Mouse (Mus musculus) midbrain, embryonic 12.5 days (tissue): ENCODE results near the gene Tfap4. TPM values are rescaled to one million over a fixed set of nuclear protein-coding genes. Genes with fewer than 3 reads are reported as not detected.

ENCODE experiments used
- ATAC-seq: fragments of 200-750 bp; cut with Nextera tagmentation; 2 replicates; pipeline ENCODE4 v1.8.0; 2017; ENCODE audit warnings: low read depth, moderate TSS enrichment, moderate library complexity; ENCODE audit not compliant: low FRiP score
- H3K27ac ChIP-seq: fragments of 300-500 bp; sonication (generic); replicated peaks from 2 replicates; pipeline ENCODE4 v1.5.1; 2016; ENCODE audit warnings: mild to moderate bottlenecking
- H3K27me3 ChIP-seq: fragments of 300-500 bp; sonication (generic); 2 replicates; pipeline ENCODE4 v1.6.1; 2016; ENCODE audit warnings: mild to moderate bottlenecking
- H3K36me3 ChIP-seq: fragments of 300-500 bp; sonication (generic); 2 replicates; pipeline ENCODE4 v1.6.1; 2016
- H3K4me1 ChIP-seq: fragments of 300-500 bp; sonication (generic); 2 replicates; pipeline ENCODE4 v1.6.1; 2016
- H3K4me2 ChIP-seq: fragments of 300-500 bp; sonication (generic); replicated peaks from 2 replicates; pipeline ENCODE4 v1.6.1; 2016; ENCODE audit warnings: mild to moderate bottlenecking, moderate library complexity
- H3K4me3 ChIP-seq: fragments of 300-500 bp; sonication (generic); 2 replicates; pipeline ENCODE4 v1.5.1; 2016; ENCODE audit warnings: mild to moderate bottlenecking
- H3K9ac ChIP-seq: fragments of 300-500 bp; sonication (generic); replicated peaks from 2 replicates; pipeline ENCODE4 v1.6.1; 2016; ENCODE audit warnings: mild to moderate bottlenecking, moderate library complexity
- H3K9me3 ChIP-seq: fragments of 300-500 bp; sonication (generic); 2 replicates; pipeline ENCODE4 v1.6.1; 2016; ENCODE audit warnings: mild to moderate bottlenecking
- WGBS: fragments of 180-500 bp; shearing (Covaris S2); methylation state at CpG from one replicate; pipeline ENCODE4 v1.1.7; 2016; 5-methylcytosine and 5-hydroxymethylcytosine counted together
- polyA plus RNA-seq: library from polyadenylated mRNA; unstranded; fragments of >200 nt; fragmentation: Nextera tagmentation; extraction: Ambion mirVana; gene quantifications from 2 replicates; pipeline ENCODE4 v1.2.1, GENCODE M21; 2016

Tfap4 gene
- 17.8 and 19.2 TPM in 2 replicates for polyA plus RNA-seq

DNA sequence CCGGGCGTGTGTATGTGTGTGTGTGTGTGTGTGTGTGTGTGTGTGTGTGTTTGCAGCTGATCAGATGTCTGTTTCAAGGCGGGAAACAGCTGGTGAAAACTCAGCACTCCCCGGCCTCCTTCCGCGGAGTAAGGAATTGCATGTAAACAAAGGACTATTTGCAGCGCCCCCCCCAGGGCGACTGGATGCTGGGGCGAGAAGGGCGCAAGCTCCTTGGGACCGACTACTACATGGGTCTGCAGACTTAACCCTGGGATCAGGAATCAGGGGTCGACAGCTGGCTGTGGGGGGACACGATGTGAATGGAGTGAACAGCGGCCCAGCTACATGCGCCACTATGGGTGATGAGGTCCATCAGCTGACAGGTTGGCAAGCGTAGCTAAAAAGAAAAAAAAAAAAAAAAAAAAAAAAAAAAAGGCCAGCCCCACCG is at the start of gene Tfap4:
TSS of gene Tfap4 (minus strand) at position 140 of the 430 bp plus-strand sequence.
- no peaks in the 10 kb centered on the region for H3K9me3 ChIP-seq
- no peaks in the 10 kb centered on the region for H3K36me3 ChIP-seq
- peaks cover 11% of the 10 kb centered on the region for H3K4me1 ChIP-seq
- peak within 1 kb of the TSS; percentile 92 for H3K27ac ChIP-seq
- peak within 1 kb of the TSS; percentile 60 for H3K4me3 ChIP-seq
- 1% methylated on average over 16 of the region's 17 CpGs for WGBS
- peaks cover 3% of the 10 kb centered on the region; the same call in 1 of the 2 replicates for H3K27me3 ChIP-seq
- peak; percentile 13 for ATAC-seq
- peak within 1 kb of the TSS; percentile 67 for H3K9ac ChIP-seq
- peak within 1 kb of the TSS; percentile 71 for H3K4me2 ChIP-seq

DNA sequence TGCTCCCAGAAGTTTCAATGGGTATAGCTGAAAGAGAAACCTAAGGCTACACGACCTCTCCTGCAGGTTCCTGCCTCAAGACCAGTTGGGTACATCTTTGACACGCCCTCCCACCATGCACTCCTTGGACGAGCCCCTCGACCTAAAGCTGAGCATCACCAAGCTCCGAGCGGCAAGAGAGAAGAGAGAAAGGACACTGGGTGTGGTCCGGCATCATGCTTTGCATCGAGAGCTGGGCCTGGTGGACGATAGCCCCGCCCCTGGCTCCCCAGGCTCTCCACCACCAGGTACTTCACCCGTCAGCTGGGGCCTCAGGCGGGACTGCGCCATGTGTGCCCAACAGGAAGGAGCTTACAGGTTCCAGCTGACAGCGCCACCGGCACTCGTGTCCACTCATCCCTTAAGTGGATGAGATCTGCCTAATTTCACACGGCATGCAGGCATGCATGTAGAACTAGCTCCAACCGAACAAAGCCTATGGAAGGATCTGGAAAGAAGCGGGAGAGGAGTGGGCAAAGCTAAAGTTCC is 48.9 kb upstream of the Tfap4 start:
- 89% methylated on average over 19 of the region's 19 CpGs for WGBS
- H3K9me3 ChIP-seq = no peaks in the 10 kb centered on the region
- no peak for ATAC-seq
- 0 out of 2 replicates have a peak overlapping the region, but pooled peaks have one; percentile 6 for H3K27ac ChIP-seq
- no peak overlapping the region for H3K9ac ChIP-seq
- H3K4me3 ChIP-seq = no peak overlapping the region
- peaks cover 41% of the 10 kb centered on the region for H3K36me3 ChIP-seq
- no peaks in the 10 kb centered on the region for H3K27me3 ChIP-seq
- peaks cover 46% of the 10 kb centered on the region for H3K4me1 ChIP-seq
- H3K4me2 ChIP-seq = no peak overlapping the region

DNA sequence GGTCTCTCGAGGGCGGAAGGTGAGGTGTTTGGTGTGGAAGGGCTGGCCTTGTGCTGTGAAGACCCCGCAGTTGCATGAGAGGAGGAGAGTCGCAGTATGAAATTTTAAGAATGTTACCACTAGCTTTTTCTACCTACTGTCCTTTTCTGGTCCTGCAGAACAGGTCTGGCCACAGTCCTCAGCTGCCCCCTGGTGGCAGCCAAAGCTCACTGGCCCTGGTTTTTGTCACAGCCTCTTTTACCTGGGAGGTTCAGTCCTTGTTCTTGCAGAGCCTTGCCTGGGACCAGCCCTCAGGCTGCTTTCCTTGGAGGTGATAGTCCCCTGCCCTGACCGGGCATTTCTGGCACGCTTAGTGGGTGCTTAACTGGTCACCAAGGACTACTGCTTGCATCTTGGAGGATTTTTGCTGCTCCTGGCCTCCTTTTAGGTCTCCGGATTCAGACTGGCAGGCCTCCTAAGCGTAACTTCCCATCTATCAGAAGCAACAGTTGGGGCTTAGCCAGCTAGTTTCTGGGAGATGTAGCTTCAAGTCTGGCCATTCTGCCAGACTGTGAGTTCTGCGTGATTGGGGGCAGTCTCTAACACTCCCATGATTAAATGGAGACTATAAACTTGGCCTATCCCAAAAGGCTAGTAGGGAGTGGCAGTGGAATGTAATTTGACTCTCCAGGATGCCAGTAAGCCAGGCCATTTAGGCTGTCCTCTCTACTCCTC is 48.3 kb upstream of the Tfap4 start:
- 60% methylated on average over 9 of the region's 9 CpGs for WGBS
- no peaks in the 10 kb centered on the region for H3K9me3 ChIP-seq
- no peak overlapping the region for H3K4me2 ChIP-seq
- 0 out of 2 replicates have a peak overlapping the region, but pooled peaks have one; percentile 31 for H3K9ac ChIP-seq
- no peak overlapping the region for H3K4me3 ChIP-seq
- peaks cover 35% of the 10 kb centered on the region for H3K36me3 ChIP-seq
- ATAC-seq = peak; percentile 48
- H3K27me3 ChIP-seq = no peaks in the 10 kb centered on the region
- H3K27ac ChIP-seq = peak overlapping the region; percentile 30; the same call in 1 of the 2 replicates
- peaks cover 52% of the 10 kb centered on the region for H3K4me1 ChIP-seq

DNA sequence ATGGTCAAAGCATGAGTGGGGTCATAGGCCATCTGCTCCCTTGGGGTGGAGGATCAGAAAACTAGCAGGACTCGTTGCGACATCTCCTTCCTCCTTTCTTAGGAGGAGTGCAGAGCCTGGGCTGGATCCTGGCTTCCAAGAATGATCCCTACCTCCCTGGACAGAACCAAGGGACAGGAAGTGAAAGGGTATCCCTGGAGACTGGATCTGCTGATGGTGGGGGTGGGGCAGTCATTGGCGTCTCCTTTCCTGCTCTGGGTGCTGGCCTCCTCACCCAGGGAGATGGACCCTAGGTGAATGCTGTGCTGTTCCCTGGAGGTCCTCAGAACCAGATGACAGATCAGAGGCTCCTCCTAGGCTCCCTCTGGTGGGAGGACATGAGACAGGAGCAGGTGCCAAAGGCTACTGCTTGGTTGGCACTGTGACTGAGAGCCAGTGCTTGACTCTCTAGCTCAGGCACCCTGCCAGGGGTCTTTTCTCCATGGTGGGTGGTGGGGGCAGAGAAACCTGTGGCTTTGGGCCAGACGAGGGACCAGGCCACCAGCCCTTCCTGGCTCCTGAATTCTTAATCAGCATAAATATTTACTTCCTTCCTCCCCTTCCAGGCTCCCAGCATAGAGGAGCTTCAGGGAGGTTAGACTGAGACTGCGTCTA is 46.9 kb upstream of the Tfap4 start:
- 42% methylated on average over 5 of the region's 5 CpGs for WGBS
- Histone ChIP-seq H3K4me1 (peaks cover 65% of the 10 kb centered on the region), H3K27me3 (no peaks in the 10 kb centered on the region), H3K4me3 (no peak overlapping the region), H3K4me2 (no peak overlapping the region), H3K9me3 (no peaks in the 10 kb centered on the region), H3K36me3 (peaks cover 25% of the 10 kb centered on the region), H3K9ac (0 out of 2 replicates have a peak overlapping the region, but pooled peaks have one; percentile 20), H3K27ac (peak overlapping the region; percentile 62)
- no peak for ATAC-seq

DNA sequence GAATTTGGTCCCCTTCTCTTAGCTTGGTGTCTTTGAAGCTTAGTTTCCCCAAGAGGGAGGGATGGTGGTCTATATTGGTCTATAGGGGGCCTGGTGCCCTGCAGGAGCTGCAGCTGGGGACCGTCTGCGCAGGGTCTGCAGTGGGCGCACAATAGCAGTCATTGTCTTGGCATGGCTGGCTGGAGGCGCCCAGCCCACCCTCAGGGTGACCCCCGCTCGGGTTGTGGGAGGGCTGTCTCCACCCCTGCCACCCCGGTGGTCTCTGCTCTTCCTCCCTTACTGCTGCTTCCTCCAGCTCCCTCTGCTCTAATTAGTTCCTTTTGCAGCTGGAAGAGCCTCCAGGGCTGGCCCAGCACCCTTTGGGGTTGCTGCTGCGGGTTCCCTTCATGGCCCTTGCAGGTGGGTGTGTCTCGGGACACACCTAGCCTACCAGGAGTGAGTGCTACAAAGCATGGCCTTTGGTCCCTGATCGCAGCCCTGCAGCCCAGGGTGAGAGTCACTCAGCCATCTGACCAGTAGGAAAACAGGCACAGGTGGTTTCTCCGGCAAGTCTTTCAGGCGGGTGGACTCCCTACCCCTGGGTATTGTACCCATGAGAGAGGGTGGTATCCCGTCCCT is 46.0 kb upstream of the Tfap4 start:
- H3K4me2 ChIP-seq = no peak overlapping the region
- H3K9ac ChIP-seq = no peak overlapping the region
- no peaks in the 10 kb centered on the region for H3K27me3 ChIP-seq
- no peak overlapping the region for H3K4me3 ChIP-seq
- peak; percentile 31; the same call in 1 of the 2 replicates for ATAC-seq
- peak overlapping the region; percentile 9 for H3K27ac ChIP-seq
- H3K9me3 ChIP-seq = no peaks in the 10 kb centered on the region
- H3K36me3 ChIP-seq = peaks cover 17% of the 10 kb centered on the region
- peaks cover 74% of the 10 kb centered on the region for H3K4me1 ChIP-seq
- WGBS = 43% methylated on average over 13 of the region's 13 CpGs

DNA sequence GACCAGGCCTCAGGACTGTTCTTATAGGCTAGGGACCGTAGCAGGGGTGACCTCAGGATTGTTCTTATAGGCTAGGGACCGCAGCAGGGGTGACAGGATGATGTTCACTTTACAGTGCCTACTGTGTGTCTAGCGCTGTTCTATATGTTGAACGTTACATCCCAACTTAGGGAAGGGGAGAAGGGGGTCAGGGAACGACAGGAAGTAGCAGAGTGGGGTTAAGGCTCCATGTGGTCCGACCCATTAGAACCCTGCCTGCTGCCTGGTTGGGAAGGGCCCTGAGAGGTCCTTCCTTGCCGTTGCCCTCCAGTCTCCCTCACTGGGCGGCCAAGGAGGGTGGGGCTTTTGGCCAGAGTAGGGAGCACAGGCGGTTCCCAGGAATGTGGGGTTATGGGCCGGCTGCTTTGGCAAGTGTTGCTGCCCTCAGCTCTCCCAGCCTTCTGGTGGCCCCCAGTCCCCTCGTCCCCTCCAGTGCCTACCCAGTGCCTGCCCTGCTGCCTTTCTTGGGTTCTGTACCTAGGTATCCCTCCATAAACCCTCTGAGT is 44.7 kb upstream of the Tfap4 start:
- no peaks in the 10 kb centered on the region for H3K9me3 ChIP-seq

DNA sequence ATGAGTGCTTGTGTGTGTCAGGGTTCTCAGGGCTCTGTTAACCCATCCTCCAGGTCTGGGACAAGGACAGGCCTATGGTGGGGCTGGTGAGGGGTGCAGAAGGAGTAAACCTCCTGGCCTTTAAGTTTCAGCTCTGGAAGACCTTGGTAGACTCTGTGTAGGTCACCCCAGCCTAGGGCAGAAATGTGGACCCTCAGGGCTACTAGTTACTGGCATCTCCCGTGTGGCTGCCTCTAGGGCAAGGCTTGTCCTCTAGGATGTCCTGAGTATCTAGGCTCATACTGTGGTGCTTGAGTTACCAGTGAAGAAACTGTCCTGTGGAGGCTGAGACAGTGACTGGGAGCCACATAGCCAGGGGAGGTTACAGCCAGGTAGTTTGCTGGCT is 43.8 kb upstream of the Tfap4 start:
- no peak for ATAC-seq
- Histone ChIP-seq H3K9ac (no peak overlapping the region), H3K4me3 (no peak overlapping the region), H3K4me2 (0 out of 2 replicates have a peak overlapping the region, but pooled peaks have one; percentile 4), H3K9me3 (no peaks in the 10 kb centered on the region), H3K4me1 (peaks cover 96% of the 10 kb centered on the region), H3K27me3 (no peaks in the 10 kb centered on the region), H3K36me3 (peaks cover under 1% of the 10 kb centered on the region), H3K27ac (0 out of 2 replicates have a peak overlapping the region, but pooled peaks have one; percentile 54)
- WGBS = 67% methylated on average over 1 of the region's 1 CpGs

More for the DNA sequence above, 44.7 kb upstream of the Tfap4 start:
- 71% methylated on average over 11 of the region's 11 CpGs for WGBS
- Histone ChIP-seq H3K4me3 (no peak overlapping the region), H3K4me1 (peaks cover 87% of the 10 kb centered on the region), H3K27ac (no peak overlapping the region), H3K9ac (no peak overlapping the region), H3K4me2 (no peak overlapping the region), H3K36me3 (peaks cover 8% of the 10 kb centered on the region), H3K27me3 (no peaks in the 10 kb centered on the region)
- no peak for ATAC-seq

DNA sequence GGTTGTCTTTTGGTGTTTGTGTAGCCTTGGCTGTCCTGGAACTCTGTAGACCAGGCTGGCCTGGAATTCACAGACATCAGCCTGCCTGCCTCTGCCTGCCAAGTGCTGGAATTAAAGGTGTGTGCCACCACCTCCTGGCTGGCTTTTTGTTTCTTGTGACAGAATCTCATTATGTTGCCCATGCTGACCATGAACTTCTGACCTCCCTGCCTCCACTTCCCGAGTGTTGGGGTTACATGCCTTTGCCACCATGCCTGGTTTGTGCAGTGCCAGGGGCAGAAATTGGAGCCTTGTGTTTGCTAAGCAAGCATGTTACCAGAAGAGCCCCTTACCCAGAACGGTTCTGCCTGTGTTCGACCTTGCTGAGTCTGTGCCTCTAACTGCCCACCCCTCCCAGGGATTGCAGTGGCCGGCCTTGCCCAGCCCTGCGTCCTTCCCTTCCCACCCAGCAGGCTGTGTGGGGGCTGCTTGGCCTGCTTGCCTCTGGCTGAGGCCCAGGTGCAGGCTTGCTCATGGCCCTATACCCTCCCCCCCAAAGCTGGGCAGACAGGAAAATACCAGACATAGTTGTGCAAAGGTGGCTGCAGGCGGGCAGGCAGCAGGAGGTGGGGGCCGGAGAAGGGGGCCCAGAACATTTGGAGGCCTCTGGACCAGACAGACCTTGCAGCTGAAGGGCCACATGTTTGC is 43.3 kb upstream of the Tfap4 start:
- 0 out of 2 replicates have a peak overlapping the region, but pooled peaks have one; percentile 4 for H3K4me2 ChIP-seq
- 46% methylated on average over 7 of the region's 7 CpGs for WGBS
- H3K4me1 ChIP-seq = peaks cover 98% of the 10 kb centered on the region
- no peaks in the 10 kb centered on the region for H3K27me3 ChIP-seq
- H3K9ac ChIP-seq = peak overlapping the region; percentile 34; the same call in 1 of the 2 replicates
- H3K4me3 ChIP-seq = no peak overlapping the region
- no peaks in the 10 kb centered on the region for H3K9me3 ChIP-seq
- no peaks in the 10 kb centered on the region for H3K36me3 ChIP-seq
- no peak for ATAC-seq
- H3K27ac ChIP-seq = peak overlapping the region; percentile 54

DNA sequence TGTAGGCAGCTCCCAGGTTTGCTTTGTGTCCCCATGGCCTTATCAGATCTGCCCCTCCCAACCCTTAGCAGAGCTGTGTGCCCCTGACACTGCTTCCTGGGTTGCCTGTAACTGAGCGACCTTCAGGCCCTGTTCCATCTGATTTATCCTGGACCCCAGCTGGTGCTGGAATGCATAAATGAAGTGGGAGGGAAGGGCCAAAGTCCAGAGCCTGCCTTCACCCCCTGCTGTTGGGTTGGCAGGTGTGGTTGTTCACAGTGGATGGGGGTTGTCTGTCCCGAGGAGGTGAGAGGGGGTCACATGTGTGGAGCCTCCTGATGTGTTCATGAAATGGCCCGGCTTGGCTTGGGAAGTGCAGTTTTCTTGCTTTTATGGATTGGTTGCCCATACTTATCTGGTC is 42.5 kb upstream of the Tfap4 start:
- H3K27me3 ChIP-seq = no peaks in the 10 kb centered on the region
- H3K27ac ChIP-seq = peak overlapping the region; percentile 54
- H3K9ac ChIP-seq = no peak overlapping the region; the same call in 1 of the 2 replicates

DNA sequence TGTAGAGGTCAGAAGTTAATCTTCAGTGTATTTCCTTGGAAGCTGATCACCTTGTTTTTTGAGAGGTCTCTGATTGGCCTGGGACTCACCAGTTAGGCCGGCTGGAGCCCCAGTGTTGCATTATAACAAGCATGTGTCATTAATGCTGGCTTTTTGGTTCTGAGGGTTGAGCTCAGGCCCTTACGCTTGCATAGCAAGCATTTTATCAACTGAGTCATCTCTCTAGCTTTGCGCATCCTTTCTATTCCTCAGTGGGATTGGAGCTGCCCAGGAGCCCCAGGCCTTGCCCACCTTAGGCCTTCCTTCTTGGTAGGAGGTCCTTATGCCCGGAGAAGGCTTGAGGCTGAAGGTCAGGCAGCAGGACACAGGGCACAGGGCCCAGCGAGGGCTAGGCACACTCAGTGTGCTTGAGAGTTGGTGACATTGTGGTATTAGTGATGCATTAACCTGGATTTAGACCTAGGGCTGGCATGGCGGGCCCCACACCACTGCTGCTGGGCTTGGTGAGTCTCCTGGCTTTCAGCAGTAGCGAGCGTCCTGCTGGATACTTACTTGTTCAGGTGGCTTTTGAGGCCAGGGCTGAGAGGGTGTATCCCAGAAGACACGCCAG is 41.2 kb upstream of the Tfap4 start:
- Histone ChIP-seq H3K4me2 (no peak overlapping the region), H3K27me3 (no peaks in the 10 kb centered on the region), H3K4me3 (no peak overlapping the region), H3K27ac (0 out of 2 replicates have a peak overlapping the region, but pooled peaks have one; percentile 36), H3K36me3 (no peaks in the 10 kb centered on the region), H3K9me3 (no peaks in the 10 kb centered on the region), H3K9ac (no peak overlapping the region), H3K4me1 (peaks cover 98% of the 10 kb centered on the region)
- 86% methylated on average over 9 of the region's 9 CpGs for WGBS
- ATAC-seq = no peak

More for the DNA sequence above, 42.5 kb upstream of the Tfap4 start:
- no peak for ATAC-seq
- Histone ChIP-seq H3K4me1 (peaks cover 98% of the 10 kb centered on the region), H3K36me3 (no peaks in the 10 kb centered on the region), H3K4me2 (0 out of 2 replicates have a peak overlapping the region, but pooled peaks have one; percentile 0), H3K4me3 (no peak overlapping the region), H3K9me3 (no peaks in the 10 kb centered on the region)
- WGBS = 20% methylated on average over 3 of the region's 3 CpGs

DNA sequence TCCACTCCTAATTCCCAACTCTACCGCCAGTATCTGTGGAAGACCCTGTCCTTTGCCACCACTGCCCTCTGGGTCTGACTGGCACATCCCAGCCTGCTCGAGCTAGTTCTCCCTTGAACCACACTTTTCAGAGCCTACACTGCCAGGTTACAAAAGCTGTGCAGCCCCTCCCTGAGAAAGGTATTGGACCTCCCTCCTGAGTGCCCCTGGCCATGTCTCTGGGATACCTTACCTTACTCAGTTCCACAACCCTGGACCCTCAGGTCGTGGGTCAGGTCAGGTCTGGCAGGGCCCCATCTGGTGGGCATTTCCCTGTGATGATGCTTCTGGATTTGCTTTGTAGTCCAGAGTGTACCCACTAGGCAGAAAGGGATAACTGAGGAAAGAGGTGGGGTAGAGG is 40.0 kb upstream of the Tfap4 start:
- Histone ChIP-seq H3K27me3 (no peaks in the 10 kb centered on the region), H3K4me3 (no peak overlapping the region), H3K36me3 (no peaks in the 10 kb centered on the region), H3K9me3 (no peaks in the 10 kb centered on the region), H3K27ac (no peak overlapping the region), H3K9ac (no peak overlapping the region), H3K4me1 (peaks cover 93% of the 10 kb centered on the region), H3K4me2 (no peak overlapping the region)
- no peak for ATAC-seq
- WGBS = 84% methylated on average over 3 of the region's 3 CpGs
